Mouse (Mus musculus): ENCODE measurements around the gene Efcab10.

Gene Efcab10

DNA sequence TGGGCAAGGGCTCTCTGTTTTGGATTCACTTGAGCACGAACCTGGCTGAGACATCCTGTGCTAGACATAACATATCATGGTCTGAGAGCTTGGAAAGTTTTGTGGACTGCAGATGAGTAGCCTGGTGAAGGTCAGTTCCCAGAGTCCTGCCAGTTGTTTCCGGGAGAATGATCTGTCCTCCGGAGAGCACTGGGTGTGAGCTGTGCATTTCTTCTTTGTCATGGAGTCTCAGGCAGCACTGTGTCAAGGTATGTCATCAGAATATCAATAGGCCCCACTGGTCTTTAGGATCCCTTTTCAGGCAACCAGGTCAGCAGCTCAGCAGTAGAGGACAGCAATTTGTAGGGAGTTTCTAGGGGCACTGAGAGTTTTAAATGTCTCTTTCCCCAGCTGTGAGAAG lies 32.6 kb downstream of the Efcab10 start:
- CTCF ChIA-PET = interaction anchor here (0.5 kb wide), 1 partner anchor 38 kb away, joined by 11 read pairs; no protein-coding TSS in a partner anchor

DNA sequence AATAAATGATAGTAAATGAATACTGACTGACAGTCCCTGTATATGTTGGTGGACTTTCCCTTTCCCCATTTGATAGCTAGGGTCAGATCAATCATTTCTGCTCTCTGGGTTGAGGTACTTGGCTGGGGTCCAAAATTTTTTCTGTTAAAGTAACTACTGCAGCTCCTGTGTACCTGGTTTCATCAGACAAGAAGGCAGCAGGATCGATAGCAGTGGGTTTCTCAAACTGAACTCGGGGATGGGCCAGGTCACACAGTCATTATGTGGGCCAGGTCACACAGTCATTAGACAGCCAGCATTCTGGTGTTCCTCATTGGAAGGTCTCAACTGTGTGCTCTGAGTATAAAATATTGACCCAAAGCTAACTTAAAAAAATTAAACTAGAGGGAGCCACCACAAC lies 33.1 kb downstream of the Efcab10 start:
- CTCF ChIA-PET = interaction anchor here (0.5 to 1.0 kb wide), 2 partner anchors 38 to 48 kb away, joined by 3 to 11 read pairs; no protein-coding TSS in a partner anchor

DNA sequence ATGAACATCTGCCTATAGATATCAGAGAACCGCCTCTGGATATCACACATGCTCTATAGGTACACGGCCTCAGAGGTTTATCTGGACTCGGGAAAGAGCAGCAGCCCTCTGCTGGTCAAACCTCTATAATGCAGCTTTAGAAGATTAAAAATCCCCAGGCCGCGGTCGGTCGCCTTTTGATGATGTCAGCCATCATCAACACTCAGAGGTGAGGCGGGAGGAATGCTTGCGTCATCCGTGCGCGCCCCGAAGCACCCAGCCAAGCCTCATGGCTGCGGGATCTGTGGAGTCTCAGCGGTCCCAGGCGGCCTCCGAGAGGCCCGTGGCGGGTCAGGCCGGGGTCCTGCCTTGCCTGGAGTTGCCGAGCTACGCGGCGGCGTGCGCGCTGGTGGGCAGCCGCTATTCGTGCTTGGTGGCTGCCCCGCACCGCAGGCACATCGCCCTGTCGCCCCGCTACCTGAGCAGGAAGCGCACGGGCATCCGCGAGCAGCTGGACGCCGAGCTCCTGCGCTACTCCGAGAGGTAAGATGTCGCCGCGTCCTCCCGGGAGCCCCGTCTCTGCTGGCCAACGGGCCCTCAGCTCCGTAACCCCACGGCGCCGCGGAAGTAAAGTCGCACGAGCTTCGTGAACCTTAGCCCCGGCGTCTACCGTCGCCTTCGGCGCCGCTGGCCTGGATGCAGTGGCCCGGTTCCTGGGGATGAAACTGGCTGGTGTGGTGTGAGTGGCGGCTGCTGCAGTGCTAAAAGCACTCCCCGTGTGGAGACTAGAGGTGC lies 34.9 kb downstream of the Efcab10 start, which contains the start of gene Twistnb:
Gene Twistnb, plus strand, starts transcription at position 249 of the 774 bp plus-strand sequence.
- CTCF ChIA-PET = interaction anchor here (0.6 to 1.2 kb wide), 2 partner anchors 18 to 299 kb away, joined by 3 to 10 read pairs; no protein-coding TSS in a partner anchor

DNA sequence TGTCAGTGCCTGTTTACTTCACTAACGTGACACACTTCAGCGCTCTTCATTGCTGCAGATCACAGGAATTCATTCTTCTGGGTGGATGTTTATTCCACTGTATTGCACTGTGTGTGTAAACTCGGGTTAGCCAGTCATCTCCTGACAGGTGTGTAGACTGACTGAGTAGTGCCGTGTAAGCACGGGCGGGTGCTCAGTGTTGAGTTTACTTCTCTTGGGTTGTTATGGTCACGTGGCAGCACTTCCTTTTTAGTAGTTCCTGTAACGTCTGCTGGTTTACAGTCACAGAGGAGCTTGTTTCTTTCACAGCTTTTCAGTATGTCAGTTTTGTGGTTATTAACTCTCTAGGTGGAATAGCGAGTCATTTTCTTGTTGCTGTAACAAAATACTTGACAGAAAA lies 39.2 kb downstream of the Efcab10 start:
- CTCF ChIA-PET = no interaction called here

DNA sequence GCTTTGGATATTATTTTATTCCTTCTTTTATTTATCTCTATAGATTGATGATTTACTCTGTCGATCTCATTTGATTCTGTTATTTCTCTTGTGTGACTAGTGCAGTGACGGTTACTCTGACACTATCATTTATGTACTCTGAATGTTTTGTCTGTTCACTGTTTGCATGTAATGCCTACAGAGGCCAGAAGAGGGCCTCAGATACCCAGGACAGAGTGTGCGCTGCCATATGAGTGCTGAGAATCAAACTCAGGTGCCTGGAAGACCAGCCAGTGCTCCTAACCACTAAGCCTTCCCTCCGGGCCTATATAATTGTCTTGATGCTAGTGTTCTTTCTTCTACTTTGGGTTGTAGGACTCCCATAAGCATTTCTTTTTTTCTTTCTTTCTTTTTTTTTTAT lies 40.1 kb downstream of the Efcab10 start:
- CTCF ChIA-PET = no interaction called here
